Mouse (Mus musculus): ENCODE data around the gene Ugt1a10. TPM values are rescaled to one million over a fixed set of nuclear protein-coding genes. Genes with fewer than 3 reads are reported as not detected.

The Ugt1a10 gene
- polyA plus RNA-seq, 2 experiments: not detected

GRCm38 (mm10) chr1:88238771-88239170, 183.6 kb downstream of the Ugt1a10 start:
- H3K4me2 ChIP-seq (replicated peaks; ENCODE audit: low read depth, low read length, severe bottlenecking): no peak overlapping the region
- DNase-seq (ENCODE audit: low spot score) (no peak), ATAC-seq (ENCODE audit: low FRiP score, low read depth) (no peak)
- TF ChIP-seq POLR2A (IDR thresholded peaks at IDR 0.05; ENCODE audit: borderline replicate concordance, extremely low read depth, insufficient read depth, insufficient read length): no peak
- WGBS: 77% methylated on average over 6 of the region's 6 CpGs
- no peak overlapping the region for H3K9ac ChIP-seq (ENCODE audit: low read depth, low read length, severe bottlenecking)
- peaks cover 94% of the 10 kb centered on the region for H3K9me3 ChIP-seq (ENCODE audit: control insufficient read depth, low read length)
- H3K27ac ChIP-seq (replicated peaks; ENCODE audit: low read depth, low read length): no peak overlapping the region
- H3K36me3 ChIP-seq (ENCODE audit: control insufficient read depth, insufficient read depth, low read length): no peaks in the 10 kb centered on the region
- no peaks in the 10 kb centered on the region for H3K27me3 ChIP-seq (ENCODE audit: control insufficient read depth, insufficient read depth, low read length)
- no peak overlapping the region for H3K4me3 ChIP-seq (replicated peaks; ENCODE audit: low read length)
- H3K4me1 ChIP-seq (ENCODE audit: control insufficient read depth, insufficient read depth, low read length): no peaks in the 10 kb centered on the region

GRCm38 (mm10) chr1:88240072-88240471, 184.9 kb downstream of the Ugt1a10 start:
- TF ChIP-seq POLR2A (IDR thresholded peaks at IDR 0.05; ENCODE audit: borderline replicate concordance, extremely low read depth, insufficient read depth, insufficient read length): no peak
- WGBS: 70% methylated on average over 5 of the region's 5 CpGs
- Histone ChIP-seq H3K36me3 (ENCODE audit: control insufficient read depth, insufficient read depth, low read length) (no peaks in the 10 kb centered on the region), H3K4me3 (replicated peaks; ENCODE audit: low read length) (no peak overlapping the region), H3K4me1 (ENCODE audit: control insufficient read depth, insufficient read depth, low read length) (no peaks in the 10 kb centered on the region), H3K4me2 (replicated peaks; ENCODE audit: low read depth, low read length, severe bottlenecking) (no peak overlapping the region), H3K27ac (replicated peaks; ENCODE audit: low read depth, low read length) (no peak overlapping the region), H3K9ac (ENCODE audit: low read depth, low read length, severe bottlenecking) (no peak overlapping the region), H3K9me3 (ENCODE audit: control insufficient read depth, low read length) (peaks cover 93% of the 10 kb centered on the region), H3K27me3 (ENCODE audit: control insufficient read depth, insufficient read depth, low read length) (no peaks in the 10 kb centered on the region)
- no peak for ATAC-seq (ENCODE audit: low FRiP score, low read depth)
- DNase-seq (ENCODE audit: low spot score): no peak

DNA sequence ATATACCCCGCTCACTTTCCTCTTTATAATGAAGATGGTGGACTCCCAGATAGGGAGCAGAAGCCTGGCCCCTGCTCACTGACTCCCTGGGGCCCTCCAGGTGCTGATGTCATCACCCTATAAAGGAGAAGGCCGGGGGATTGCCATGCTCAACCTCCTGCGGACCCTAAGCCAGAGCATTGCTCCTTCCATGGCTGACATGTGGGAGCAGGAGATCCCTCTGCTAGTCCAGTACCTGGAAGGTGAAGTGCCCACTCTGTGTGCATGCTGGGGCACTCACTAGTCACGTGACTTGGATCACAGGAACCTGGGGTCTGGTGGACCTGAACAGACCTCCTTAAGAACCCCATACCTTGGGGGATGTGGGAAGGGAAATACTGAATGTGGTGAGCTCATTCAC, 185.4 kb downstream of the Ugt1a10 start:
- TF ChIP-seq POLR2A (IDR thresholded peaks at IDR 0.05; ENCODE audit: borderline replicate concordance, extremely low read depth, insufficient read depth, insufficient read length): no peak
- H3K4me3 ChIP-seq (replicated peaks; ENCODE audit: low read length): no peak overlapping the region
- no peak overlapping the region for H3K4me2 ChIP-seq (replicated peaks; ENCODE audit: low read depth, low read length, severe bottlenecking)
- DNase-seq (ENCODE audit: low spot score) (no peak), ATAC-seq (ENCODE audit: low FRiP score, low read depth) (no peak)
- WGBS: 75% methylated on average over 4 of the region's 4 CpGs
- H3K27ac ChIP-seq (replicated peaks; ENCODE audit: low read depth, low read length): no peak overlapping the region
- H3K4me1 ChIP-seq (ENCODE audit: control insufficient read depth, insufficient read depth, low read length): no peaks in the 10 kb centered on the region
- H3K27me3 ChIP-seq (ENCODE audit: control insufficient read depth, insufficient read depth, low read length): no peaks in the 10 kb centered on the region
- no peak overlapping the region for H3K9ac ChIP-seq (ENCODE audit: low read depth, low read length, severe bottlenecking)
- no peaks in the 10 kb centered on the region for H3K36me3 ChIP-seq (ENCODE audit: control insufficient read depth, insufficient read depth, low read length)
- peaks cover 93% of the 10 kb centered on the region for H3K9me3 ChIP-seq (ENCODE audit: control insufficient read depth, low read length)

GRCm38 (mm10) chr1:88243861-88244260, 188.7 kb downstream of the Ugt1a10 start:
- no peak for ATAC-seq (ENCODE audit: low FRiP score, low read depth)
- DNase-seq (ENCODE audit: low spot score): no peak
- peaks cover 94% of the 10 kb centered on the region for H3K9me3 ChIP-seq (ENCODE audit: control insufficient read depth, low read length)
- H3K36me3 ChIP-seq (ENCODE audit: control insufficient read depth, insufficient read depth, low read length): no peaks in the 10 kb centered on the region
- no peak overlapping the region for H3K9ac ChIP-seq (ENCODE audit: low read depth, low read length, severe bottlenecking)
- H3K4me1 ChIP-seq (ENCODE audit: control insufficient read depth, insufficient read depth, low read length): no peaks in the 10 kb centered on the region
- H3K27ac ChIP-seq (replicated peaks; ENCODE audit: low read depth, low read length): no peak overlapping the region
- H3K4me2 ChIP-seq (replicated peaks; ENCODE audit: low read depth, low read length, severe bottlenecking): no peak overlapping the region
- no peaks in the 10 kb centered on the region for H3K27me3 ChIP-seq (ENCODE audit: control insufficient read depth, insufficient read depth, low read length)
- 60% methylated on average over 5 of the region's 5 CpGs for whole genome bisulfite sequencing
- TF ChIP-seq POLR2A (IDR thresholded peaks at IDR 0.05; ENCODE audit: borderline replicate concordance, extremely low read depth, insufficient read depth, insufficient read length): no peak
- H3K4me3 ChIP-seq (replicated peaks; ENCODE audit: low read length): no peak overlapping the region

DNA sequence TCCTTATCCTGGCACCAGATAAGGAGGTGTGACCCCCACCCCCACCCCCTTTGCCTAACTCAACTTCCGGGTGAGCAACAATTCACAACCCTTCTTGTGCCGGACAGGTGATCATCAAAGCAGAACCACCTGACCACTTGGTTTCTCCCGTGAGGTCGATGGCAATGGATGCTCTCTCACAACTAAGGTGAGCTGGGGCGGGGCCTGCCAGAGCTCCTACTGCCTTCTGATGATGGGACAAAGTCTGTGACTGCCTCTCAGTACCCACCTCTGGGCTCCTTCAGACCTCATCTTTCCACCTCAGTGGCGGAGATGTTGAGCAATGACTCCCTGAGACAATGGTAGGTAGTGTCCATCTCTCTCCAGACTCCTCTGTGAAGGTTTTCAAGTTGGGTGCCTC, 190.7 kb downstream of the Ugt1a10 start:
- peaks cover 94% of the 10 kb centered on the region for H3K9me3 ChIP-seq (ENCODE audit: control insufficient read depth, low read length)
- H3K27me3 ChIP-seq (ENCODE audit: control insufficient read depth, insufficient read depth, low read length): no peaks in the 10 kb centered on the region
- no peak overlapping the region for H3K27ac ChIP-seq (replicated peaks; ENCODE audit: low read depth, low read length)
- H3K4me3 ChIP-seq (replicated peaks; ENCODE audit: low read length): no peak overlapping the region
- H3K9ac ChIP-seq (ENCODE audit: low read depth, low read length, severe bottlenecking): no peak overlapping the region
- ATAC-seq (ENCODE audit: low FRiP score, low read depth): no peak
- DNase-seq (ENCODE audit: low spot score): no peak
- no peak for TF ChIP-seq POLR2A (IDR thresholded peaks at IDR 0.05; ENCODE audit: borderline replicate concordance, extremely low read depth, insufficient read depth, insufficient read length)
- H3K4me2 ChIP-seq (replicated peaks; ENCODE audit: low read depth, low read length, severe bottlenecking): no peak overlapping the region
- no peaks in the 10 kb centered on the region for H3K36me3 ChIP-seq (ENCODE audit: control insufficient read depth, insufficient read depth, low read length)
- WGBS: 75% methylated on average over 6 of the region's 6 CpGs
- H3K4me1 ChIP-seq (ENCODE audit: control insufficient read depth, insufficient read depth, low read length): no peaks in the 10 kb centered on the region

DNA sequence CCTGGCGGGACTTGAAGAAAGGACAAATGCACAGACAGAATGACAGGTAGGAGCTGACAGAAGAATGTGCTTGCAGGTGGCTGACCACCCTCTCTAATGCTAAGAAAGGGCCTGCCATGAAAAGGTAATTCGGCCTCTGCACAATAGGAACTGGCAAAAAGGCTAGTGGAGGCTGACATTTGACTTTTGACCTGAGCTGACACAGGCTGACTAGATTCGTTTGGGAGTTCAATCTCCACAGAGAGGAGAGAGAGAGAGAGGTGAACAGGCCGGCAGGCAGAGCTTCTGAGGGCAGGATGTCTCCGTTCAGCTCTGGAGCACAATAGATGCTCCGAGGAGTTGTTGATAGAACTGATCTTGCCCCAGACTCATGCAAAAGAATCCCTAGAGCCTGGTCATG, 191.2 kb downstream of the Ugt1a10 start:
- WGBS: 47% methylated on average over 6 of the region's 6 CpGs
- peaks cover 92% of the 10 kb centered on the region for H3K9me3 ChIP-seq (ENCODE audit: control insufficient read depth, low read length)
- no peak overlapping the region for H3K4me3 ChIP-seq (replicated peaks; ENCODE audit: low read length)
- no peak overlapping the region for H3K9ac ChIP-seq (ENCODE audit: low read depth, low read length, severe bottlenecking)
- no peak for DNase-seq (ENCODE audit: low spot score)
- H3K4me2 ChIP-seq (replicated peaks; ENCODE audit: low read depth, low read length, severe bottlenecking): no peak overlapping the region
- ATAC-seq (ENCODE audit: low FRiP score, low read depth): no peak
- TF ChIP-seq POLR2A (IDR thresholded peaks at IDR 0.05; ENCODE audit: borderline replicate concordance, extremely low read depth, insufficient read depth, insufficient read length): no peak
- H3K4me1 ChIP-seq (ENCODE audit: control insufficient read depth, insufficient read depth, low read length): no peaks in the 10 kb centered on the region
- no peak overlapping the region for H3K27ac ChIP-seq (replicated peaks; ENCODE audit: low read depth, low read length)
- no peaks in the 10 kb centered on the region for H3K27me3 ChIP-seq (ENCODE audit: control insufficient read depth, insufficient read depth, low read length)
- H3K36me3 ChIP-seq (ENCODE audit: control insufficient read depth, insufficient read depth, low read length): no peaks in the 10 kb centered on the region
